Mouse (Mus musculus) ES-E14 (cell line): ENCODE results near the gene Yy1. TPM values are rescaled to one million over a fixed set of nuclear protein-coding genes. Genes with fewer than 3 reads are reported as not detected.

Experiments
- DNase-seq: peaks from one replicate; pipeline ENCODE4 v3.0.0-alpha.2; 2013; ENCODE audit warnings: low read depth, low spot score
- H3K27ac ChIP-seq: 2 replicates; pipeline ENCODE4 v1.5.1; 2012; ENCODE audit warnings: low read depth, mild to moderate bottlenecking, low read length, moderate library complexity, mixed read lengths; ENCODE audit not compliant: poor library complexity, insufficient read depth, severe bottlenecking
- H3K36me3 ChIP-seq: 2 replicates; pipeline ENCODE4 v1.6.1; 2012; ENCODE audit warnings: mild to moderate bottlenecking, low read length, moderate library complexity, mixed read lengths; ENCODE audit not compliant: control insufficient read depth, poor library complexity, insufficient read depth, severe bottlenecking
- H3K4me1 ChIP-seq, 2 experiments: fragments of 150-350 bp in 1 of 2; sonication (generic) in 1 of 2; 2 replicates each; pipeline ENCODE4 v1.6.1; 2012; ENCODE audit warnings: low read length in 2 of 2, mild to moderate bottlenecking in 1 of 2, mixed read lengths in 1 of 2; ENCODE audit not compliant: control insufficient read depth in 2 of 2, insufficient read depth in 2 of 2, poor library complexity in 1 of 2
- H3K4me3 ChIP-seq, 2 experiments: fragments of 150-350 bp in 1 of 2; sonication (generic) in 1 of 2; 2 replicates each; pipeline ENCODE4 v1.5.1; 2012; ENCODE audit warnings: low read length in 2 of 2, low read depth in 1 of 2, mild to moderate bottlenecking in 1 of 2, mixed read lengths in 1 of 2; ENCODE audit not compliant: insufficient read depth in 1 of 2, poor library complexity in 1 of 2, severe bottlenecking in 1 of 2
- H3K9ac ChIP-seq: 2 replicates; pipeline ENCODE4 v1.6.1; 2012; ENCODE audit warnings: low read depth, mild to moderate bottlenecking, low read length, mixed read lengths; ENCODE audit not compliant: poor library complexity, insufficient read depth, severe bottlenecking
- H3K9me3 ChIP-seq: fragments of 150-350 bp; sonication (generic); 2 replicates; pipeline ENCODE4 v1.6.1; 2012; ENCODE audit warnings: low read depth, mild to moderate bottlenecking, low read length; ENCODE audit not compliant: control insufficient read depth, insufficient read depth
- CHD2 ChIP-seq: IDR thresholded peaks from 2 replicates; pipeline ENCODE4 v1.6.1; 2014; ENCODE audit warnings: mild to moderate bottlenecking, low read depth, low read length, inconsistent platforms
- HCFC1 ChIP-seq: IDR thresholded peaks from 2 replicates; pipeline ENCODE4 v1.6.1; 2012; ENCODE audit warnings: low read length, inconsistent platforms, borderline replicate concordance; ENCODE audit not compliant: insufficient read depth
- MAFK ChIP-seq: IDR thresholded peaks from 2 replicates; pipeline ENCODE4 v1.6.1; 2014; ENCODE audit warnings: mild to moderate bottlenecking, low read depth, low read length, inconsistent platforms; ENCODE audit not compliant: insufficient read depth
- ZC3H11A ChIP-seq: IDR thresholded peaks from 2 replicates; pipeline ENCODE4 v1.6.1; 2012; ENCODE audit warnings: low read depth, mild to moderate bottlenecking, inconsistent platforms, low read length, borderline replicate concordance
- ZNF384 ChIP-seq: IDR thresholded peaks from 2 replicates; pipeline ENCODE4 v1.6.1; 2012; ENCODE audit warnings: low read depth, low read length, inconsistent platforms
- in situ Hi-C, 2 experiments: fragments of 600-800 bp; cut with MboI; formaldehyde crosslinking; loops; one replicate each; pipeline ENCODE4 v1.15.1; 2025; ENCODE audit warnings: low sequenced_read_pairs in 2 of 2, inconsistent platforms in 1 of 2; ENCODE audit not compliant: unreplicated experiment in 2 of 2
- total RNA-seq: library from RNA; depleted of rRNA; stranded (reverse); fragments of 300-350 nt; gene quantifications from 2 replicates; pipeline ENCODE4 v1.2.3, GENCODE M21; 2012

Yy1 gene
- total RNA-seq, 1 experiment = 40.5 TPM

DNA sequence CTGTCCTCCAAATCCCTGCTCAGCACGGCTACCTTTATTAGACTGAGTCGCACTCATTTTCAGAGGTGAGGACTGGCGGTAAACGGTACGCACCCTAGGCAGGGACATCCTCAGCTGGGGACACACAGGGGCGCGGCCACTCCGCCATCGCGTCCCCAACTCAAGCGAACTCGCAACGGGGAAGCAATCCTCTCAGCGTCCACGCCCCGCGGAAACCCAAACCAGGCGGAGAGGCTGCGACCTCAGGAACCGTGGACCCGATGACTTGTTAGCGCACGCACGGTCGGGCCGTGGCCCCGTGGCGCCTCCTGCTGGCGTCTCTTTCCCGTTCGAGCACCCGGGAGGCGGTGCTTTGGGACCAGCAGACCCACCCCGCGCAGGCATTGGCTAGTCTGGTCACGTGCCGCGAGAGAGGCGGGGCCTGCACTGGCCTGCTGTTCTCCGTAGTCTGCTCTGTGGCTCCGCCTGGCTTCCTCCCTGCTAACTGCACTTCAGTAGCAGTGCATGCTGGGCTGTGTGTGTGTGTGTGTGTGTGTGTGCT, 35.0 kb upstream of the Yy1 start:
- peak; percentile 94 for DNase-seq
- H3K9ac ChIP-seq = peak overlapping the region; percentile 86
- H3K36me3 ChIP-seq = no peaks in the 10 kb centered on the region
- no peaks in the 10 kb centered on the region for H3K9me3 ChIP-seq
- no peak; the same call in 1 of the 2 replicates for TF ChIP-seq ZNF384
- TF ChIP-seq ZC3H11A = peak; percentile 38; the same call in 1 of the 2 replicates
- H3K4me3 ChIP-seq = peak overlapping the region; percentile 74 to 83
- in situ Hi-C loops = no loop called here
- peak overlapping the region; percentile 26; the same call in 1 of the 2 replicates for H3K27ac ChIP-seq
- peaks cover 0 to 4% of the 10 kb centered on the region in 2 experiments; a peak in 2 of 4 replicates for H3K4me1 ChIP-seq

DNA sequence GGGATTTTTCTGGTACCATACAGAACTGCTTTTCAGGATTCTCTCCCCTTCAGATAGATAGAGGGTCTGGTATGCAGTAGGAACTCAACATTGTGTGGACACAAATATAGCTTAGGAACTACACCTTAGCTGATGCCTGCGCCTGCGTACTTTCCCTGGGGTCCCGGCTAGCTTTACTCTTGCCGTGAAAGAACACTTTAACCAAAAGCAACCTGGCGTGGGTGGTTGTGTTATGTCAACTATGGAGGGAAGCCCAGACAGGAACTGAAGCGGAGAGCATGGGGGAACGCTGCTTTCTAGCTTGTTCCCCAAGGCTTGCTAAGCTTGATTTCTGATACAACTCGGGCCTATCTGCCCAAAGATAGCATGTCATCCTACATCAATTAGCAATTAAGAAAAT, 34.5 kb upstream of the Yy1 start:
- Histone ChIP-seq H3K9ac (peak overlapping the region; percentile 13; the same call in 1 of the 2 replicates), H3K9me3 (no peaks in the 10 kb centered on the region), H3K27ac (no peak overlapping the region), H3K4me1 (peaks cover 0 to 8% of the 10 kb centered on the region in 2 experiments; a peak in 2 of 4 replicates), H3K4me3 (peak overlapping the region in 1 of 2 experiments; percentile 31; a peak in 2 of 4 replicates), H3K36me3 (no peaks in the 10 kb centered on the region)
- DNase-seq = no peak
- in situ Hi-C loops = no loop called here
- no peak for TF ChIP-seq MAFK
- TF ChIP-seq ZNF384 = no peak
- TF ChIP-seq CHD2 = no peak

DNA sequence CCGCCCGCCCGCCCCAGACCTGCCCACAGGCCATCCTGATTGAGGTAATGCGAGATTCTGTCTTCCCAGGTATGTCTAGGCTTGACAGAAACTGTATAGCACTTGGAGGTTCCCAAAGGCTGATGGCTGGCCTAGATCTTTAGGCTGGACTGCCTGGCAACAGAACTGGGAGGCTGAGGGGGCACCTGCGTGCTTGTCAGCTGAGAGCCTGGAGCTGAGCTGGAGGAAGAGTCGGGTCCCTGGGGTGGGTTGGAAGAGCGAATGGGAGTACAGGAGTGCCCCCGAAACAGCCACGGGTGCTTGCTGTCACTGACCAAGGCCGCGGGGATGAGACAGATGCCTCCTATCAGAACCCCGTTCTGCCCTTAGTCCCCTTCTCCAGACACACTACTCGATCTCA, 34.1 kb upstream of the Yy1 start:
- Histone ChIP-seq H3K27ac (no peak overlapping the region), H3K4me1 (peaks cover 0 to 9% of the 10 kb centered on the region in 2 experiments; a peak in 2 of 4 replicates), H3K9me3 (no peaks in the 10 kb centered on the region), H3K9ac (peak overlapping the region; percentile 18; the same call in 1 of the 2 replicates), H3K4me3 (no peak overlapping the region), H3K36me3 (no peaks in the 10 kb centered on the region)
- DNase-seq = no peak
- in situ Hi-C loops = no loop called here
- TF ChIP-seq ZC3H11A = no peak
- TF ChIP-seq MAFK = no peak
- no peak for TF ChIP-seq ZNF384
- TF ChIP-seq HCFC1 = no peak
- TF ChIP-seq CHD2 = no peak

DNA sequence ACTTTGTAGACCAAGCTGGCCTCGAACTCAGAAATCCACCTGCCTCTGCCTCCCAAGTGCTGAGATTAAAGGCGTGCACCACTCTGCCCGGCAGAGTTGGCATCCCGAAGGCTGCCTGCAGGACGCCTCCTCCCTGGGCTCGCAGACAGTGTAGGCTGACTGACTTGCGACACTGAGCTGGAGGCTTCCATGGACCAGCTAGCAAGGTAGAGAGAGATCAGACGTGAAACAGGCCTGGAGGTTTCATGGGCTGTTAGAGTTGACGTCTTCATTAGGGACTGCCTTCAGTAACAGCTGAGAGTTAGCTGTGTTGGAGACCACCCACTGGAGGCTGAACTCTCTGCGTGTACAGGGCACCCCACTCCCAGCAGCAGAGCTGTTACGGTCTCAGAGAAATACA, 33.5 kb upstream of the Yy1 start:
- TF ChIP-seq ZNF384 = no peak
- TF ChIP-seq HCFC1 = no peak
- TF ChIP-seq CHD2 = no peak
- no peak for TF ChIP-seq ZC3H11A
- TF ChIP-seq MAFK = no peak
- Histone ChIP-seq H3K4me1 (peaks cover 0 to 9% of the 10 kb centered on the region in 2 experiments; a peak in 2 of 4 replicates), H3K4me3 (no peak overlapping the region), H3K9ac (no peak overlapping the region), H3K36me3 (no peaks in the 10 kb centered on the region), H3K9me3 (no peaks in the 10 kb centered on the region), H3K27ac (no peak overlapping the region)
- in situ Hi-C loops = no loop called here
- no peak for DNase-seq

DNA sequence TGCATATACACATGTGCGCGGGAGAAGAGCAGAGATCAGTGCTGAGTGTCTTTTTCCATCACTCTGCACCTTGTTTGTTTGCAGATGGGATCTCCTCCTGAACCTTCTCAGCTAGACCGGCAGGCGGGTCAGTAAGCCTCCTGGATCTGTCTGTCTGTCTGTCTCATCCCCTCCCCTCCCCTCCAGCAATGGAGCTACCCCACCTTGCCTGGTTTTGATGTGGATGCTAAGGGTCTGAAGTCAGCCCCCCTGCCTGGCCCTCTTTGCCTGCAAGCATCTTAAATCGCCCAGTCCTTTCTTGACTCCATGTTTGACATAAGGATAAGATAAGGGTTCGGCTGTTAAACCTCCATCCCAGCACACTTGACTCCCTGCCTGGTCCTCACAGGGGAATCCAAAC, 32.8 kb upstream of the Yy1 start:
- Histone ChIP-seq H3K4me3 (no peak overlapping the region), H3K9me3 (no peaks in the 10 kb centered on the region), H3K27ac (no peak overlapping the region), H3K4me1 (peaks cover 0 to 12% of the 10 kb centered on the region in 2 experiments; a peak in 2 of 4 replicates), H3K9ac (no peak overlapping the region), H3K36me3 (no peaks in the 10 kb centered on the region)
- no peak for DNase-seq
- TF ChIP-seq HCFC1 (no peak), CHD2 (no peak), ZNF384 (no peak), MAFK (no peak), ZC3H11A (no peak)
- in situ Hi-C loops = no loop called here
